Mouse (Mus musculus): ENCODE data around the gene Pde4d. TPM values are rescaled to one million over a fixed set of nuclear protein-coding genes. Genes with fewer than 3 reads are reported as not detected.

Pde4d gene
- total and polyA plus RNA-seq, 3 experiments = 3.6 to 71.4 (median 38.5) TPM

DNA sequence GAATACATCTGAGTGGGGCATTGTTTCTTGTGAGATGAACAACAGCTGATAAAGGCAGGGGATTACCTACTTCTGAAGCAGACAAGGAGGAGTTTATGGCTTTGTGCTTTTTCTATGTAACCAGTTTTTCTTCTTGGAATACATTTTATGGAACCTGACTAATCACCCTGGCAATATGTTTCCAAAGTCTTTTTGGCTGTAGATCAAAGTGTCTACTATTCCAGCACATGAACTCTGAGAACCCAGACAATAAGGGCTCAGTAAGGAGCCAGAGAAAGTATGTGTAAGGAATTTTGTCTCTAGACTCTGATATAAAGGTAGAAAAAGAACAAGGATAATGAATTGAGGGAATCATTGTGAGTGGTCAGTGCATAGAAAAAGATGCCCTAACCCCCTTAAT, 40.1 kb downstream of the Pde4d start:
- no peak for DNase-seq

GRCm38 (mm10) chr13:108490872-108491271, 41.1 kb downstream of the Pde4d start:
- no peak for DNase-seq

GRCm38 (mm10) chr13:108492886-108493285, 43.1 kb downstream of the Pde4d start:
- DNase-seq = no peak

DNA sequence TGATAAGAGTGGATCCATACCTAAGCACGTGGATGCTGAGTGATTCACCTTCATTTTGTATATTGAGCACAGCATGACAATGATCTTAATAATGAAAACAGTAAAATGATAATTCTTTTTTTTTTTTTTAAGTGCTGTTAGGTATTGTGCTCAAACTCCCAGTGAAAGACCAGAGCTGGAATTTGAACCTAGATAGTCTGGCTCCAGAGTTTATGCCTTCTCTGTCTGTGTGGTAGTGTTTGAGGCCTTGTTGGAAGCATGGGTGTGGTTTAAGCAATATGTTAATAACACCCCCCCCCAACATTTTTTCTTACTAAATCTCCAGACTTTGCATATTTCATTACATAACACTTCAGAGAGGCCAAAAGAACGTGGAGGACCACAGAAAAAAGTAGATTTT, 44.6 kb downstream of the Pde4d start:
- DNase-seq = no peak

GRCm38 (mm10) chr13:108497768-108498167, 48.0 kb downstream of the Pde4d start:
- DNase-seq = no peak

GRCm38 (mm10) chr13:108498247-108498743, 48.5 kb downstream of the Pde4d start:
- DNase-seq = no peak

DNA sequence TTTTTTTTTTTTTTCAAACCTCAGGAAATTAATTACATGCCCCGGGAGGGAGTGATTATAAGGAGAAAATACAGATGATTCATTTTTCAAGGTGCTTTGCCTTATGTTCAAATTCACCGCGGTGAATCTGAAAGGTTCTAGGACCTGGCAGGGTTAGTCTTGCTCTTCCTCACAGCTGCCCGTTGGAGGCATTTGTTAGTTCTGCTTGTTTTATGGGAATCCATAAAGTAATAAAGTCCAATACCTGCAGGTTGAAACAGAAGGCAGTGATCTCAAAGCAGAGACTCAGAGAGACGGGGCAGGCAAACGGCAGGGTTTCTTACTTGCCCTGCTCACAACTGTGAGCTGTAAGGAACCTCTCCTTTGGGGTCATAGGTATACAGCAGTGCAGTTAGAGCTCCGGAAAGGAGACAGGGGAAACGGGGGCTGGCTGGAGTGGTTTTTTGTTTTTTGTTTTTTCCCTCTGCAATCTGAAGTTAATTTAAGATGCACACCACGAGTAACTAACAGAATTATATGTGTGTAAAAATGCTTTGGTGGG, 49.1 kb downstream of the Pde4d start:
- DNase-seq = no peak

- no peak for DNase-seq
These were observed 51.6 kb downstream of the Pde4d start for GRCm38 (mm10) chr13:108501386-108501785.

GRCm38 (mm10) chr13:108524548-108524947, 74.8 kb downstream of the Pde4d start:
- no peak for DNase-seq

GRCm38 (mm10) chr13:108524969-108525368, 75.2 kb downstream of the Pde4d start:
- DNase-seq = no peak

DNA sequence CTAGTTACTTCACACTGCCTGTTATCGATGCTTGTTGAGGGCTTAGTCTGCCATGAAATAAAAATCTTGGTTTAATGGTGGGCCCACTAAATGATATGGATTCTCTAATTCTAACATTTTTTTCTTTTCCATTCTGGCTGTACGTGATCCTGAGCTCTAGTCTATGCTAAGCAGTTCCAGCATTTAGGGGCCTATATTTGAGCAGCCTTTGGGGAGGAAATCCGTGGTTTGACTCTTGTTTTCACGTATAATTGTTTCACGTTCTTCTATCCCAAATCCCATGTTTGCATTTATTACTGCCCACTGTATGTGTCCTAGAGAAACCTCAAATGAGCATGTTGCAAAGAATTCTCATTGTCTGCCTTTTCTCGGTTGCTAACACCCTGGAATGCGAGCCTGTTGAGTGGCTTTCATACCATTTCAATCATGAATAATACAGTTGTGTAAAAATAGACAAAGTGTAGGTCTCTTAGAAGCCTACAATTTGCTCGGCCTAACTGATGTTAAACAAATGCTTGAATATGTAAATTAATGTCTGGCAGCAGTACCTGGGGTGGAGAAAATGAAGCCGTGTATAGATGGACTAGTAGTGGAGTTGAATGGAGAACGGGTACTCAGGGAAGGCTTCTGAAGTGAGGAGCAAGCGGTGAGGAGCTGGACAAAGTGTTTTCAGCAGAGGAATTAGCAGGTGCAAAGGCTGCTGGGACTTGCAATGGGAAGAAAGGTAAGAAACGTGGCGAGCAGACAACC, 76.7 kb downstream of the Pde4d start:
- no peak for DNase-seq

DNA sequence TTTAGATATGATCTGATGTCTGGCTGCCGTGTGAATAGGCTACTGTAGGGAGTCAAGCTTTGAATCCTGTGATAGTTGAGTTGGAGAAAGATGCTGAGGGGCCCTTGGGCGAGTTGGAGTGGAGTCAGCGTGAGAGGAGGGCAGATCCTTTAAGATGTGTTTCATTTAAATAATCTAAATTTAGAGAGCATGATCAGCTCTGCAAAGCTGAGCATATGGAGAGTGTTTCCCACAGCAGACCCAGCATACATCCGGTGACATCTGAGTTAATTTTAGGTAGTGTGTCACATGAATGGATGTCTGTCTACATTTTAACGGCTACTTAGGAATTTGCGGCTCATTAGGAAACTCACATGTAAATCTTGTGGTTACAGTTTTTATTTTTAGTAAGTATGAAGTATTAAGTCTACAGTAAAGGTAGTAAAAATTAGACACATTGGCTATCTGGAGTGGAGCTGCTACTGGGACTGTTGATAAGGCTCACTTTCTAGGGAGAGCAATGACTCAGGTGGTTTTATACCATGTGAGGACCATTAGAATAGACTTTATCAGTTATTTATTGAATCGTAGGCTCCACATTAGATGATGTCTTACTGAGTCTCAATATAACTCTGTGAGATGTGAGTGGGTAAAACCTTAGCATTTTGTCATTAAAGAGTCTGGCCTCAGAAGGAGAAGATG, 77.5 kb downstream of the Pde4d start:
- no peak for DNase-seq

DNA sequence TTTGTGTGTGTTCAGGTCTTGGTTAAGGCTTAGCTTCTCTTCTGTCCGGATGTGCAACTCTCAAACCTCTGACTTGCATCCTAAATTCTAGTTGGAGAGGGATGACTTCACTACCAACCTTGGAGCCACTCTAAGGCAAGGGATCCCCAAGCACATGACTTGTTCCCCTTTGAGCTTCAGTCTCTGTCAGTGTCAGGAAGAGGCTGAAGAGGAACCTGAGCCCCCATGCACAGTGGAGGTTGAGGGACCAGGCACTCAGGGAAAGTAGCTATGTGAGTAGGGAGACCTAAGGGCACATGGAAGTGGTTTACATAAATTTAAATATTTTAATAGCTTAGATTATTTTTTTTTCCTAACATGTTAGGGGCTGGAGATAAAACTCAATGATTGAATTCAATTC, 78.6 kb downstream of the Pde4d start:
- DNase-seq = no peak

- no peak for DNase-seq
These were observed 83.1 kb downstream of the Pde4d start for GRCm38 (mm10) chr13:108532875-108533274.

DNA sequence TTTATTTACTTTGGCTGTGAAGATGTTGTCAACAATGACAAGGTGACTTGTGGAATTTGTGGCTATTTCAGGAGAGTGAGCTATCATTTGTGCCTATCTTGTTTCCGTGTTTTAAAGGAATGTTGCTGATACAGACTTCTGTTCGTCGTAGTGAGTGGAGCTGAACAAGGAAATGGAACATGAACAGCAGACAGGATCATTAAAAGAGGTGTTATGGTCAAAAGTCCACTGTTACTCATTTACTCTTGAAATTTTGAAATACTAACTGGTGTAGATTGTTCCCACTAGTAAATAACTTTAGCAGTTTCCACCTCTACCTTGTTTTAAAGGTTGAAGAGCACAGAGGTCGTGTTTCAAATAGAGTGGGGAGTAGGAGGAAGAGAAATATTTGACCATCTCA, 86.7 kb downstream of the Pde4d start:
- no peak for DNase-seq

- DNase-seq = no peak
These were observed 87.2 kb downstream of the Pde4d start for GRCm38 (mm10) chr13:108536951-108537350.

DNA sequence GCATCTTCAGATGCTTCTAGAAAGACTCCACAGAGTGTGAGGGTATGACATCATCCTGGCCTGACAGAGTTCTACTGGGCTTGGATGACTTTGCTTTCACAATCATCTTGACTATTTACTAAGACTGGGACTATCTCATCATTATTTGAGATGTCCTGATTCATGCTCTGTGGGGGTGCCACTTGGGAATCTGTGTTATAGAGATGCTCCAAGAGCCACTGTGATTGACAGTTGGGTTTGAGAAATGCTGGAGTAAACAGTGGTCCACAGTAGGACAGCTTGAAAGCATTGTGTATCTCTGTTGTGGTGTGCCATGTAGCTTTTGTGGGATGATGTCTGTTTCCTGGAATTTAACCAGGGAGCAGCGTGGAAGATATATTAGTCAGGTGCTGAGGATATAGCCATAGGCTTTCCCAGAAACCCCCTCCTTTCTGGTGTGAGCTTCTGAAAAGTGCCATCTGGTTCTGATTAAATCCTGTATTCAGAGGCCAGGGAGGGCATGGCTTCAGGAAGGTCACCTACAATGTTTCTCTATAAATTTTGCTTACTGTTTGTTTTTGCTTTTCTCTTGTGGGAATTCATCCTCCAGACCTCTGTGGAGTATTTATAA, 89.1 kb downstream of the Pde4d start:
- no peak for DNase-seq

DNA sequence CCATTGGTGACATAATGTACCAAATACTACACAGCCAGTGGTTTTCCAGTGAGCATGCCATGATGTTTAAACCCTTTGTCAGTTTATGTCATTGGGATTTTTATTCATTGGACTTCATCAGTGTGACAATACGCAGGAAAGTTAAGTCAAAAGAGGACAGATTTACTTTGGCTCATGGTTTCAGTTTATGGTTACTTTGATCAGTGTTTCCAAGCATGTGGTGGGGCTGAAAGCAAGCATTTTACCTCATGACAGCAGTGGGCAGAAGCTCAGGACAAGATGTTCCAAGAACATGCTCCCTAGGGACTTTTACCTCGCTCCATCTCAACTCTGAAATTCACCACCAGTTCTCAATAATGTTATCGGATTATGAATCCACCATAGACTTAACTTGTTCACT, 91.7 kb downstream of the Pde4d start:
- no peak for DNase-seq

GRCm38 (mm10) chr13:108542342-108542761, 92.6 kb downstream of the Pde4d start:
- no peak for DNase-seq

- no peak for DNase-seq
These were observed 102.5 kb downstream of the Pde4d start for GRCm38 (mm10) chr13:108552288-108552687.

DNA sequence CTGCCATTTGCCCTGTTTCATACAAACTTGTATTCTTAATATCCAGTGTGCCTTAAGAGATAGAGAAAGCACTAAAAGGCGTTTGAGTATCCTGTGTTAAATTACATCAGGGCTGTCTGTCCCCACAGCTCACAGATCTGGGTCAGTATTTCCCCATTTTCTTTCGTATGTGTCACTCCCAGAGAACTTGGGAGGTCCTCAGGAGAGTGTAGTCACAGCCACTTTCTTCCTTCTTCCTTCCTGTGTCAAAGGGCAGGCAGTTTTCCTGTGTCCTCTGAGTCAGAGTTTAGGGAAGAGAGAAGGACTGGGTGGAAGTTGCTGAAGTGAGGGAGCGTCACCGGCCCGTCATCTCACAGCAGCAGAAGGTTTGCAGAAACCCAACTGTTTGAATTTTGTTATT, 103.2 kb downstream of the Pde4d start:
- DNase-seq = no peak

DNA sequence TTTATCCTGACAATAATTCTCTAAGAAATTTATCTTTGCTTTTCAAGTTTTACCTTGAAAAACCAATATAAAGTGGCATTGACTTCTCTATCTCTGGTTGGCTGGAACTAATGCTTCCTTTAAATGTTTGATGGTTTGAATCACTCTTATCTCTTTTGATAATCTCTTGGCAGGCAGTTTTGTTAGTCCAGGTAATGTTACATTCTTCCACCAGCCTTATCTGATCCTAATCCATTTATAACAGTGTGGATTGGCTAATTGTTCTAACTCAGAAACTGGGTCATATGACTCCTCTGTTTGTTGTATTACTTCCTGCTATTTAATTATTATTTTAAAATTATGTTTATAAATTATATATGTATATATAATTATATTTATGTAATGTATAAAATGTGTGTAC, 105.2 kb downstream of the Pde4d start:
- no peak for DNase-seq

GRCm38 (mm10) chr13:108596938-108597337, 147.2 kb downstream of the Pde4d start:
- DNase-seq = no peak
